Mouse (Mus musculus) limb, embryonic 15.5 days (tissue): Measurements from ENCODE around the gene Gm853. TPM values are rescaled to one million over a fixed set of nuclear protein-coding genes. Genes with fewer than 3 reads are reported as not detected.

Source experiments
- ATAC-seq: fragments of 200-750 bp; cut with Nextera tagmentation; 2 replicates; pipeline ENCODE4 v1.8.0; 2017; ENCODE audit warnings: low read depth, moderate TSS enrichment; ENCODE audit not compliant: insufficient number of reproducible peaks, low FRiP score, low TSS enrichment
- H3K27ac ChIP-seq: fragments of 300-500 bp; sonication (generic); 2 replicates; pipeline ENCODE4 v1.5.1; 2015; ENCODE audit warnings: moderate library complexity, mild to moderate bottlenecking, inconsistent platforms
- H3K27me3 ChIP-seq: fragments of 300-500 bp; sonication (generic); 2 replicates; pipeline ENCODE4 v1.6.1; 2015; ENCODE audit warnings: inconsistent platforms
- H3K36me3 ChIP-seq: fragments of 300-500 bp; sonication (generic); 2 replicates; pipeline ENCODE4 v1.6.1; 2015; ENCODE audit warnings: inconsistent platforms
- H3K4me1 ChIP-seq: fragments of 300-500 bp; sonication (generic); 2 replicates; pipeline ENCODE4 v1.6.1; 2015; ENCODE audit warnings: inconsistent platforms
- H3K4me2 ChIP-seq: fragments of 300-500 bp; sonication (generic); 2 replicates; pipeline ENCODE4 v1.6.1; 2015; ENCODE audit warnings: mild to moderate bottlenecking, inconsistent platforms
- H3K4me3 ChIP-seq: fragments of 300-500 bp; sonication (generic); 2 replicates; pipeline ENCODE4 v1.5.1; 2015; ENCODE audit warnings: mild to moderate bottlenecking, inconsistent platforms
- H3K9ac ChIP-seq: fragments of 300-500 bp; sonication (generic); 2 replicates; pipeline ENCODE4 v1.6.1; 2015; ENCODE audit warnings: inconsistent platforms
- H3K9me3 ChIP-seq: fragments of 300-500 bp; sonication (generic); 2 replicates; pipeline ENCODE4 v1.6.1; 2016; ENCODE audit warnings: inconsistent platforms
- WGBS: fragments of 180-500 bp; shearing (Covaris S2); methylation state at CpG from one replicate; pipeline ENCODE4 v1.1.7; 2015; 5-methylcytosine and 5-hydroxymethylcytosine counted together
- polyA plus RNA-seq: library from polyadenylated mRNA; unstranded; fragments of >200 nt; fragmentation: Nextera tagmentation; extraction: Ambion mirVana; gene quantifications from 2 replicates; pipeline ENCODE4 v1.2.1, GENCODE M21; 2015

The Gm853 gene
- polyA plus RNA-seq, 1 experiment from 2014 or later = not detected

- H3K4me3 ChIP-seq = no peak overlapping the region
- 28% methylated on average over 11 of the region's 11 CpGs for WGBS
- H3K4me1 ChIP-seq = peaks cover 75% of the 10 kb centered on the region
- H3K27me3 ChIP-seq = peaks cover 24% of the 10 kb centered on the region
- no peaks in the 10 kb centered on the region for H3K36me3 ChIP-seq
- ATAC-seq = no peak
- no peak overlapping the region for H3K27ac ChIP-seq
- no peaks in the 10 kb centered on the region for H3K9me3 ChIP-seq
- no peak overlapping the region for H3K9ac ChIP-seq
- 0 out of 2 replicates have a peak overlapping the region, but pooled peaks have one; percentile 0 for H3K4me2 ChIP-seq
Observed at GRCm38 (mm10) chr4:130171951-130172765, 50.0 kb downstream of the Gm853 start.

DNA sequence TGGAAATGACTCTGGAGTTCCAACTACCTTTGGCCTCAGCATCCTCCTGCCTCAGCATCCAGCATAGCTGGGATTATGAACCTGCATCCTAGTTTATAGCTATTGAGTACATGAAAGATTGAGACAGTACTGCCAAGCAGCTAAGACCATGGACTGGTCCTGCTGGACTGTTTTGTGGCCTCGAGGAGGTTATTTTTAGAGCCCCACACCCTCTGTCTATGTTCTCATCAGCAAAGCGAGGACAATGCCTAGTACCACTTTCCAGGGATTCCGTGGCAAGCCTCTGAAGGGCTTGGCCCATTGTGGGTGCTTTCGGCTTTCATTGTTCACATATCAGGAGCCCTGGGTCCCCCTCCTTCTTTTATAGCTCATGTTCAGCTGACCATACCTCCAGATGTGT is 51.8 kb downstream of the Gm853 start:
- Histone ChIP-seq H3K27ac (no peak overlapping the region), H3K27me3 (peaks cover 19% of the 10 kb centered on the region), H3K9me3 (no peaks in the 10 kb centered on the region), H3K36me3 (no peaks in the 10 kb centered on the region), H3K4me3 (no peak overlapping the region), H3K9ac (no peak overlapping the region), H3K4me1 (peaks cover 74% of the 10 kb centered on the region), H3K4me2 (no peak overlapping the region)
- 83% methylated on average over 4 of the region's 4 CpGs for WGBS
- no peak for ATAC-seq

GRCm38 (mm10) chr4:130169411-130169971 is 52.7 kb downstream of the Gm853 start:
- Histone ChIP-seq H3K27me3 (peaks cover 13% of the 10 kb centered on the region), H3K4me3 (no peak overlapping the region), H3K27ac (no peak overlapping the region), H3K4me2 (no peak overlapping the region), H3K4me1 (peaks cover 65% of the 10 kb centered on the region), H3K9me3 (no peaks in the 10 kb centered on the region), H3K36me3 (no peaks in the 10 kb centered on the region), H3K9ac (no peak overlapping the region)
- ATAC-seq = no peak
- 77% methylated on average over 16 of the region's 16 CpGs for WGBS

- Histone ChIP-seq H3K9me3 (no peaks in the 10 kb centered on the region), H3K4me2 (peak overlapping the region; percentile 31; the same call in 1 of the 2 replicates), H3K4me3 (no peak overlapping the region), H3K4me1 (peaks cover 61% of the 10 kb centered on the region), H3K36me3 (no peaks in the 10 kb centered on the region), H3K9ac (no peak overlapping the region), H3K27me3 (peaks cover 4% of the 10 kb centered on the region), H3K27ac (peak overlapping the region; percentile 18)
- WGBS = 43% methylated on average over 16 of the region's 16 CpGs
- ATAC-seq = no peak
Observed at GRCm38 (mm10) chr4:130168280-130169183, 53.7 kb downstream of the Gm853 start.

GRCm38 (mm10) chr4:130167814-130168213 is 54.4 kb downstream of the Gm853 start:
- Histone ChIP-seq H3K9me3 (no peaks in the 10 kb centered on the region), H3K9ac (no peak overlapping the region), H3K36me3 (no peaks in the 10 kb centered on the region), H3K4me3 (no peak overlapping the region), H3K4me2 (peak overlapping the region; percentile 31; the same call in 1 of the 2 replicates), H3K4me1 (peaks cover 63% of the 10 kb centered on the region), H3K27me3 (no peaks in the 10 kb centered on the region), H3K27ac (peak overlapping the region; percentile 18; the same call in 1 of the 2 replicates)
- ATAC-seq = no peak
- WGBS = 45% methylated on average over 9 of the region's 9 CpGs

- no peaks in the 10 kb centered on the region for H3K27me3 ChIP-seq
- H3K9ac ChIP-seq = no peak overlapping the region
- no peak overlapping the region for H3K27ac ChIP-seq
- H3K4me3 ChIP-seq = no peak overlapping the region
- WGBS = 55% methylated on average over 22 of the region's 22 CpGs
- H3K9me3 ChIP-seq = no peaks in the 10 kb centered on the region
- peak overlapping the region; percentile 20; the same call in 1 of the 2 replicates for H3K4me2 ChIP-seq
- no peak for ATAC-seq
- no peaks in the 10 kb centered on the region for H3K36me3 ChIP-seq
- peaks cover 62% of the 10 kb centered on the region for H3K4me1 ChIP-seq
Observed at GRCm38 (mm10) chr4:130167321-130167720, 54.9 kb downstream of the Gm853 start.

DNA sequence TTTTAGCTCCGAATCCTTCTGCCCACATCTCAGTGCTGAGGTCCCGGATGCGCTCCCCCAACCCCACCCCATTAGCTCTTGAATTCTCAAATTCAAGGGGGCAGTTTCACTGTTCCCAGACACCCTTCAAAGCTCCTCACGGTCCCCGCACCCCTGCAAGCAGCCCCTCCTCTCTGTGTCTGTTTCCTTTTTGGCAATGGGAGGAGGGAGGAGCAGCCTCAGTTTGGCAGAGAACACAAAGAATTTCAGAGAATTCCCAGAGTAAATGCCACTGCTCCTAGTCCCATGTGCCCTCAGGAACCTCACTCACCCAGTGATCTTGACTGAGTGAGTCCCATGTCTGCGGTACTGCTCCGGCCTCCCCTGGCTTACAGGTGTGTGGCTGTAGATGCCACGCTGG is 55.6 kb downstream of the Gm853 start:
- H3K9me3 ChIP-seq = no peaks in the 10 kb centered on the region
- H3K27ac ChIP-seq = no peak overlapping the region
- H3K36me3 ChIP-seq = no peaks in the 10 kb centered on the region
- WGBS = 63% methylated on average over 8 of the region's 8 CpGs
- peaks cover 54% of the 10 kb centered on the region for H3K4me1 ChIP-seq
- H3K4me2 ChIP-seq = no peak overlapping the region
- ATAC-seq = no peak
- no peak overlapping the region for H3K9ac ChIP-seq
- H3K27me3 ChIP-seq = no peaks in the 10 kb centered on the region
- no peak overlapping the region for H3K4me3 ChIP-seq

- H3K4me2 ChIP-seq = no peak overlapping the region
- WGBS = 63% methylated on average over 18 of the region's 18 CpGs
- H3K4me1 ChIP-seq = peaks cover 50% of the 10 kb centered on the region
- no peaks in the 10 kb centered on the region for H3K36me3 ChIP-seq
- no peak overlapping the region for H3K4me3 ChIP-seq
- H3K9me3 ChIP-seq = no peaks in the 10 kb centered on the region
- no peak for ATAC-seq
- H3K27me3 ChIP-seq = no peaks in the 10 kb centered on the region
- no peak overlapping the region for H3K27ac ChIP-seq
- no peak overlapping the region for H3K9ac ChIP-seq
Observed at GRCm38 (mm10) chr4:130166061-130166460, 56.1 kb downstream of the Gm853 start.

- 81% methylated on average over 6 of the region's 6 CpGs for WGBS
Observed at GRCm38 (mm10) chr4:130164121-130164520, 58.1 kb downstream of the Gm853 start.

DNA sequence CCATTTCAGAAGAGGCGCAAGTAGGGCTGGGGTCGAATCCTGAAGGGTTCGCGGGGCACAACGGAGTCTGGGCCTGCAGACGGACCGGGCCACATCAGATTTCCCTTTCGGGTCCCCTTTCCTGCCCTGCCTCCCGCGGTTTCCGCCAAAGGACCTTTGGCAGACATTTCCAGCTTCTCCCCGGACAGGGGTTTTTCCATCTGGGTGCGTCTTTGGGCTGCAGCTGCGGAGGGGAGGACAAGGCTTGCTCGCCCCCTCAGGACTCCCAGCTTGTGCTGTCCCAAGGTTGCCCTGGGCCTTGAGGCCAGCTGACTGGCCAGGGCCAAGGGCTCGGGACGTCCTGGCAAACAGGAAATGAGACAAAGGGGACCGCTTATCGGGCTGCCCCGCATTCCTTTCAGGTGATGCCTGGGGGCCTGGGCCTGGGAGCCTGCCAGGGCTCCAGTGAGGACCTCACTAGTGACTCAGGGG is 58.8 kb downstream of the Gm853 start:
- Histone ChIP-seq H3K9me3 (no peaks in the 10 kb centered on the region), H3K9ac (peak overlapping the region; percentile 5; the same call in 1 of the 2 replicates), H3K36me3 (no peaks in the 10 kb centered on the region), H3K4me3 (0 out of 2 replicates have a peak overlapping the region, but pooled peaks have one; percentile 12), H3K27me3 (no peaks in the 10 kb centered on the region), H3K4me1 (peaks cover 40% of the 10 kb centered on the region), H3K4me2 (peak overlapping the region; percentile 39), H3K27ac (no peak overlapping the region)
- no peak for ATAC-seq
- 11% methylated on average over 20 of the region's 20 CpGs for WGBS

More at GRCm38 (mm10) chr4:130164121-130164520, 58.1 kb downstream of the Gm853 start:
- Histone ChIP-seq H3K4me2 (no peak overlapping the region), H3K9me3 (no peaks in the 10 kb centered on the region), H3K9ac (no peak overlapping the region), H3K27me3 (no peaks in the 10 kb centered on the region), H3K4me1 (peaks cover 47% of the 10 kb centered on the region), H3K27ac (no peak overlapping the region), H3K4me3 (no peak overlapping the region), H3K36me3 (no peaks in the 10 kb centered on the region)
- no peak for ATAC-seq

GRCm38 (mm10) chr4:130161349-130161748 is 60.9 kb downstream of the Gm853 start:
- 38% methylated on average over 4 of the region's 4 CpGs for WGBS
- no peak for ATAC-seq
- Histone ChIP-seq H3K9me3 (no peaks in the 10 kb centered on the region), H3K4me2 (no peak overlapping the region), H3K27ac (no peak overlapping the region), H3K36me3 (no peaks in the 10 kb centered on the region), H3K4me3 (no peak overlapping the region), H3K9ac (no peak overlapping the region), H3K27me3 (no peaks in the 10 kb centered on the region), H3K4me1 (peaks cover 20% of the 10 kb centered on the region)
